Mouse (Mus musculus) erythroblast, embryonic 14.5 days (primary cell): ENCODE results near the gene Cdk4.

Experiments
- GATA1 ChIP-seq: IDR thresholded peaks from 2 replicates; pipeline ENCODE4 v1.6.1; 2012; ENCODE audit warnings: low read length, inconsistent platforms, mixed read lengths
- TAL1 ChIP-seq: IDR thresholded peaks from 3 replicates; pipeline ENCODE4 v1.6.1; 2012; ENCODE audit warnings: low read length, inconsistent platforms, mixed read lengths

- TF ChIP-seq TAL1 (no peak), GATA1 (no peak)
Observed at GRCm38 (mm10) chr10:127040569-127041214, 22.6 kb upstream of the Cdk4 start.
